Comparison of ENCODE assay signal across 23 mouse cellular contexts in genomic region chr2:131902423-131902822, GRCm38 (mm10). TPM values are rescaled to one million over a fixed set of nuclear protein-coding genes. Genes with fewer than 3 reads are reported as not detected.
DNase-seq lines count a peak whose midpoint lies in the region; ATAC-seq and TF ChIP-seq lines count a peak whose summit lies in the region.
"Had no signal": no experiment of that assay in that cellular context is flagged by ENCODE, and none has a peak within 500 bp of the region (broad histone marks: within the 10 kb centered on the region; RNA-seq: fewer than 3 reads in every experiment).

No protein-coding gene starts in this region.

- intact Hi-C loops in heart, adult 2 months (cut with DNase I), result loop anchor here (5.0 kb wide), 1 partner anchor 35 kb away; no protein-coding TSS in a partner anchor
- intact Hi-C loops in heart, postnatal 10 days (cut with DNase I), result loop anchor here (5.0 kb wide), 1 partner anchor 35 kb away; no protein-coding TSS in a partner anchor
- intact Hi-C loops in left cerebral cortex, postnatal 10 days (cut with DNase I), result no loop called here

- TF ChIP-seq CTCF in heart, adult 2 months (IDR thresholded peaks at IDR 0.05), result no peak
- TF ChIP-seq CTCF in heart, postnatal 0 days (IDR thresholded peaks at IDR 0.05; ENCODE audit: low read depth), result no peak

- ATAC-seq in heart, postnatal 0 days (ENCODE audit: insufficient read depth, low read depth), result 0 out of 2 replicates have a peak, but pooled peaks have one; percentile 10
- ATAC-seq in stomach, embryonic 15.5 days (ENCODE audit: insufficient read depth, low FRiP score, low read depth), result no peak
- ATAC-seq: forebrain, embryonic 16.5 days; hindbrain, postnatal 0 days; midbrain, embryonic 13.5 days had no signal

- peaks cover 4% of the 10 kb centered on the region for H3K4me1 ChIP-seq in heart, adult 2 months (ENCODE audit: control insufficient read depth, insufficient read depth, low read length)
- H3K4me1 ChIP-seq in heart, postnatal 0 days (ENCODE audit: control insufficient read depth, insufficient read depth), result peaks cover 31% of the 10 kb centered on the region; the same call in 1 of the 2 replicates
- H3K4me1 ChIP-seq in stomach, embryonic 15.5 days, result no peaks in the 10 kb centered on the region
- H3K4me1 ChIP-seq: kidney, embryonic 15.5 days; midbrain, embryonic 13.5 days had no signal

- no peaks in the 10 kb centered on the region for H3K36me3 ChIP-seq in heart, adult 2 months (ENCODE audit: control insufficient read depth, insufficient read depth, low read length)
- no peaks in the 10 kb centered on the region for H3K36me3 ChIP-seq in heart, postnatal 0 days (replicated peaks; ENCODE audit: control insufficient read depth, insufficient read depth, low read length)
- no peaks in the 10 kb centered on the region for H3K36me3 ChIP-seq in stomach, embryonic 15.5 days
- H3K36me3 ChIP-seq: kidney, embryonic 15.5 days; midbrain, embryonic 13.5 days had no signal

- H3K9ac ChIP-seq in heart, adult 2 months (ENCODE audit: low read depth, low read length), result no peak overlapping the region
- no peak overlapping the region for H3K9ac ChIP-seq in heart, postnatal 0 days (replicated peaks; ENCODE audit: low read depth, low read length)
- no peak overlapping the region for H3K9ac ChIP-seq in stomach, embryonic 15.5 days
- H3K9ac ChIP-seq: kidney, embryonic 15.5 days; midbrain, embryonic 13.5 days had no signal

- TF ChIP-seq EP300 in heart, adult 2 months (IDR thresholded peaks at IDR 0.05; ENCODE audit: insufficient read depth, low read depth, low read length), result no peak
- TF ChIP-seq EP300 in heart, postnatal 0 days (IDR thresholded peaks at IDR 0.05; ENCODE audit: low read depth), result no peak

- H3K4me2 ChIP-seq in heart, postnatal 0 days (ENCODE audit: low read depth, low read length), result no peak overlapping the region
- no peak overlapping the region for H3K4me2 ChIP-seq in stomach, embryonic 15.5 days
- H3K4me2 ChIP-seq: kidney, embryonic 15.5 days; midbrain, embryonic 13.5 days had no signal

- no peak for TF ChIP-seq POLR2A in heart, adult 2 months (IDR thresholded peaks at IDR 0.05; ENCODE audit: insufficient read depth, low read depth, low read length)

- WGBS in heart, adult 2 months, result 23% methylated on average over 3 of the region's 3 CpGs
- 7% methylated on average over 2 of the region's 3 CpGs for WGBS in heart, postnatal 0 days
- 15% methylated on average over 2 of the region's 3 CpGs for WGBS in stomach, embryonic 15.5 days

- no peaks in the 10 kb centered on the region for H3K9me3 ChIP-seq in heart, postnatal 0 days (replicated peaks; ENCODE audit: control insufficient read depth, low read length)
- H3K9me3 ChIP-seq in stomach, embryonic 15.5 days, result no peaks in the 10 kb centered on the region
- H3K9me3 ChIP-seq: kidney, embryonic 15.5 days; midbrain, embryonic 13.5 days had no signal

- no peak for DNase-seq in heart, adult 2 months
- DNase-seq in heart, adult 11 months, result no peak
- DNase-seq in heart, postnatal 0 days (ENCODE audit: low spot score), result no peak
- DNase-seq in heart, postnatal 10 days, result no peak
- peak; percentile 44 for DNase-seq in Muller cell, postnatal 12 days (ENCODE audit: inconsistent ontology term)
- DNase-seq in spleen, adult 12 weeks (ENCODE audit: low spot score), result no peak
- no peak for DNase-seq in left cerebral cortex, postnatal 10 days (ENCODE audit: extremely low spot score in 1 of 2, low spot score in 2 of 2)
- DNase-seq: cerebellum, adult 8-10 months; left cerebral cortex, postnatal 4 days; retina, postnatal 1 day had no signal

- H3K4me3 ChIP-seq in heart, adult 2 months, result no peak overlapping the region
- no peak overlapping the region for H3K4me3 ChIP-seq in heart, postnatal 0 days (ENCODE audit: low read depth, low read length)
- H3K4me3 ChIP-seq in stomach, embryonic 15.5 days (replicated peaks), result no peak overlapping the region
- H3K4me3 ChIP-seq: kidney, embryonic 15.5 days; midbrain, embryonic 13.5 days had no signal

- H3K27me3 ChIP-seq in heart, adult 2 months (ENCODE audit: control insufficient read depth, insufficient read depth, low read length), result no peaks in the 10 kb centered on the region
- no peaks in the 10 kb centered on the region for H3K27me3 ChIP-seq in heart, postnatal 0 days (ENCODE audit: control insufficient read depth, insufficient read depth, low read length)
- no peaks in the 10 kb centered on the region for H3K27me3 ChIP-seq in stomach, embryonic 15.5 days (replicated peaks)
- H3K27me3 ChIP-seq: kidney, embryonic 15.5 days; midbrain, embryonic 13.5 days had no signal

- peak overlapping the region; percentile 5; the same call in 1 of the 2 replicates for H3K27ac ChIP-seq in heart, adult 2 months
- peak overlapping the region; percentile 52; the same call in 1 of the 2 replicates for H3K27ac ChIP-seq in heart, postnatal 0 days (ENCODE audit: low read depth)
- H3K27ac ChIP-seq in stomach, embryonic 15.5 days, result peak overlapping the region; percentile 57; the same call in 1 of the 2 replicates
- H3K27ac ChIP-seq: hindbrain, postnatal 0 days; kidney, embryonic 15.5 days; midbrain, embryonic 13.5 days had no signal

- H3K79me2 ChIP-seq in heart, adult 2 months (replicated peaks; ENCODE audit: control insufficient read depth, insufficient read depth, low read length), result no peaks in the 10 kb centered on the region

RNA-seq across cellular contexts. Expression of gene Prnp, which starts 7.3 kb away (rescaled TPM):
- total RNA-seq in heart, adult 2 months (2021), result 100 to 1,000 TPM; 109 to 129 TPM
- polyA plus RNA-seq in heart, adult 2 months (2012; rRNA removed), result 101 and 110 TPM in 2 replicates
- total RNA-seq in heart, postnatal 0 days (2014; rRNA removed; ENCODE audit: low replicate concordance), result 139 and 157 TPM in 2 replicates
- polyA plus RNA-seq in heart, postnatal 0 days (2015; fragmentation: Nextera tagmentation; extraction: Ambion mirVana), result 90.6 and 91.7 TPM in 2 replicates
- 100 to 1,000 TPM in 1 of 2 experiments, 10 to 100 TPM in 1; 83.6 to 102 TPM for total RNA-seq in heart, postnatal 10 days (2021)
- 73.8 and 82.2 TPM in 2 replicates for polyA plus RNA-seq in stomach, embryonic 15.5 days (2015; fragmentation: Nextera tagmentation; extraction: Ambion mirVana)
- 100 to 1,000 TPM; 384 to 392 TPM for total RNA-seq in left cerebral cortex, postnatal 10 days (2021)

RNA-seq across cellular contexts. Expression of gene Prn, which starts 7.3 kb away (rescaled TPM):
- total RNA-seq in heart, adult 2 months (2021), result under 1 TPM in 1 of 2 experiments, not detected in 1; 0.23 TPM
- polyA plus RNA-seq in heart, adult 2 months (2012; rRNA removed), result not detected in 2 replicates
- not detected in 2 replicates for total RNA-seq in heart, postnatal 0 days (2014; rRNA removed; ENCODE audit: low replicate concordance)
- not detected in 2 replicates for polyA plus RNA-seq in heart, postnatal 0 days (2015; fragmentation: Nextera tagmentation; extraction: Ambion mirVana)
- 1 to 10 TPM; 1.4 to 6.6 TPM for total RNA-seq in heart, postnatal 10 days (2021)
- not detected in 2 replicates for polyA plus RNA-seq in stomach, embryonic 15.5 days (2015; fragmentation: Nextera tagmentation; extraction: Ambion mirVana)
- total RNA-seq in left cerebral cortex, postnatal 10 days (2021), result not detected
- total RNA-seq: adrenal gland, postnatal 10 days; common myeloid progenitor, adult 5-6 weeks; gastrocnemius, adult 18-20 months; hematopoietic stem cell, adult 5-6 weeks; hindbrain, postnatal 0 days; layer of hippocampus, postnatal 25 days; liver, adult 2 months had no signal
- polyA plus RNA-seq: embryonic facial prominence, embryonic 11.5 days; forebrain, embryonic 16.5 days; kidney, embryonic 15.5 days; liver, adult 2 months; midbrain, embryonic 13.5 days; thymus, postnatal 0 days had no signal

RNA-seq across cellular contexts. Expression of gene Erv3, which starts 42.9 kb away (rescaled TPM):
- not detected for total RNA-seq in heart, adult 2 months (2021)
- polyA plus RNA-seq in heart, adult 2 months (2012; rRNA removed), result not detected in 2 replicates
- not detected in 2 replicates for total RNA-seq in heart, postnatal 0 days (2014; rRNA removed; ENCODE audit: low replicate concordance)
- polyA plus RNA-seq in heart, postnatal 0 days (2015; fragmentation: Nextera tagmentation; extraction: Ambion mirVana), result not detected in 2 replicates
- not detected for total RNA-seq in heart, postnatal 10 days (2021)
- not detected in 2 replicates for polyA plus RNA-seq in stomach, embryonic 15.5 days (2015; fragmentation: Nextera tagmentation; extraction: Ambion mirVana)
- total RNA-seq in left cerebral cortex, postnatal 10 days (2021), result under 1 TPM; 0.09 to 0.14 TPM
- total RNA-seq: adrenal gland, postnatal 10 days; common myeloid progenitor, adult 5-6 weeks; gastrocnemius, adult 18-20 months; hematopoietic stem cell, adult 5-6 weeks; hindbrain, postnatal 0 days; left cerebral cortex, postnatal 4 days; liver, adult 2 months had no signal
- polyA plus RNA-seq: embryonic facial prominence, embryonic 11.5 days; forebrain, embryonic 16.5 days; kidney, embryonic 15.5 days; liver, adult 2 months; midbrain, embryonic 13.5 days had no signal

RNA-seq across cellular contexts. Expression of gene Prnd, which starts 48.2 kb away (rescaled TPM):
- 1 to 10 TPM in 1 of 2 experiments, under 1 TPM in 1; 0.65 to 1.2 TPM for total RNA-seq in heart, adult 2 months (2021)
- 3.8 and 9.9 TPM in 2 replicates for polyA plus RNA-seq in heart, adult 2 months (2012; rRNA removed)
- 8.1 and 9.5 TPM in 2 replicates for total RNA-seq in heart, postnatal 0 days (2014; rRNA removed; ENCODE audit: low replicate concordance)
- 16.6 and 18.6 TPM in 2 replicates for polyA plus RNA-seq in heart, postnatal 0 days (2015; fragmentation: Nextera tagmentation; extraction: Ambion mirVana)
- total RNA-seq in heart, postnatal 10 days (2021), result 10 to 100 TPM; 16.1 to 26.7 TPM
- polyA plus RNA-seq in stomach, embryonic 15.5 days (2015; fragmentation: Nextera tagmentation; extraction: Ambion mirVana), result 40.6 and 47.4 TPM in 2 replicates
- 1 to 10 TPM; 4.2 to 5.0 TPM for total RNA-seq in left cerebral cortex, postnatal 10 days (2021)
- total RNA-seq: common myeloid progenitor, adult 5-6 weeks; hematopoietic stem cell, adult 5-6 weeks; liver, adult 2 months had no signal
- polyA plus RNA-seq: liver, adult 2 months had no signal

Comparison
In these comparisons a context has a peak if more than half of its experiments do, and no peak if none do; other contexts are left out.
1. H3K27ac ChIP-seq: peak in every context shown above with its lines; median percentile 57 in stomach, embryonic 15.5 days; 52 in heart, postnatal 0 days; 5 in heart, adult 2 months.